Mouse (Mus musculus) mesoderm, embryonic 11.5 days (tissue): Measurements from ENCODE around the gene Birc2.

ENCODE experiments used
- DNase-seq: peaks from one replicate; pipeline ENCODE4 v3.0.0-alpha.2; 2012; ENCODE audit warnings: low read depth, low spot score

The Birc2 gene

GRCm38 (mm10) chr9:7846667-7847199, 9.9 kb upstream of the Birc2 start:
- DNase-seq: no peak

GRCm38 (mm10) chr9:7845216-7845895, 8.5 kb upstream of the Birc2 start:
- no peak for DNase-seq

- no peak for DNase-seq
Observed at GRCm38 (mm10) chr9:7841221-7841620, 4.4 kb upstream of the Birc2 start.

- DNase-seq: peak; percentile 61
Observed at GRCm38 (mm10) chr9:7837806-7838440, 1.1 kb upstream of the Birc2 start.

- DNase-seq: peak; percentile 59
Observed at GRCm38 (mm10) chr9:7836331-7836730, 533 bp downstream of the Birc2 start.

- DNase-seq: no peak
Observed at GRCm38 (mm10) chr9:7835302-7835701, 1.6 kb downstream of the Birc2 start.

GRCm38 (mm10) chr9:7833421-7833820, 3.4 kb downstream of the Birc2 start:
- DNase-seq: no peak

- no peak for DNase-seq
Observed at GRCm38 (mm10) chr9:7829531-7830528, 7.0 kb downstream of the Birc2 start.

- no peak for DNase-seq
Observed at GRCm38 (mm10) chr9:7828706-7829105, 8.2 kb downstream of the Birc2 start.

- no peak for DNase-seq
Observed at GRCm38 (mm10) chr9:7824916-7825315, 11.9 kb downstream of the Birc2 start.

- DNase-seq: no peak
Observed at GRCm38 (mm10) chr9:7822758-7823157, 14.1 kb downstream of the Birc2 start.

- no peak for DNase-seq
Observed at GRCm38 (mm10) chr9:7805101-7805506, 31.8 kb downstream of the Birc2 start.

GRCm38 (mm10) chr9:7798555-7798954, 38.3 kb downstream of the Birc2 start:
- no peak for DNase-seq

- DNase-seq: no peak
Observed at GRCm38 (mm10) chr9:7797542-7797941, 39.3 kb downstream of the Birc2 start.

- DNase-seq: no peak
Observed at GRCm38 (mm10) chr9:7796129-7796864, 40.6 kb downstream of the Birc2 start.

GRCm38 (mm10) chr9:7795581-7795980, 41.3 kb downstream of the Birc2 start:
- no peak for DNase-seq

GRCm38 (mm10) chr9:7793561-7793960, 43.3 kb downstream of the Birc2 start:
- no peak for DNase-seq

- no peak for DNase-seq
Observed at GRCm38 (mm10) chr9:7790580-7791084, 46.2 kb downstream of the Birc2 start.

GRCm38 (mm10) chr9:7789764-7790575, 46.9 kb downstream of the Birc2 start:
- no peak for DNase-seq

GRCm38 (mm10) chr9:7788411-7788810, 48.5 kb downstream of the Birc2 start:
- DNase-seq: no peak
